Mouse (Mus musculus): ENCODE data around the gene Gm20708. TPM values are rescaled to one million over a fixed set of nuclear protein-coding genes. Genes with fewer than 3 reads are reported as not detected.

Gene Gm20708
- polyA plus RNA-seq, 1 experiment from 2014 or later: 0.15 TPM

DNA sequence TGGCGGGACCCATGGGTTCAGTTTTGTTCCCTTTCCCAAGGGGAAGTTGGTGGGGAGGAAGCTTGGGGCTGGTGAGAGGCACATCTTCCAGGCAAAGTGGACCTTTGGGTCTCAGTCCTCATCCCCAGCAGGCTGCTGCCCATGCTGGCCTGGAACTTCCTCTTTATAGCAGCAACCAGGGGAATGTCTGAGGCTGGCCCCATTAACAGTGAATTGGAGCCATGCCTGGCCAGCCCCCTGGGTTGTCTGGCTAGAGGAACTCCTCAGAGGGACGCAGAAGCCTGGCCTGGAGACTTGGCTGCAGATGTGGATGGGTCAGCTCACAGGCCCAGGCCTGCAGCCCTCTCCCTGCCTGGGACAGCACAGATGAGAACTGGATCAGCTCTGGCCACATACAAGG, 55.3 kb downstream of the Gm20708 start:
- ATAC-seq (ENCODE audit: low FRiP score): no peak
- Histone ChIP-seq H3K36me3 (replicated peaks) (no peaks in the 10 kb centered on the region), H3K9ac (0 out of 2 replicates have a peak overlapping the region, but pooled peaks have one; percentile 12), H3K27me3 (peaks cover 54% of the 10 kb centered on the region), H3K9me3 (no peaks in the 10 kb centered on the region), H3K4me1 (peaks cover 42% of the 10 kb centered on the region), H3K27ac (no peak overlapping the region), H3K4me3 (replicated peaks) (no peak overlapping the region), H3K4me2 (no peak overlapping the region)
- 74% methylated on average over 2 of the region's 2 CpGs for WGBS

DNA sequence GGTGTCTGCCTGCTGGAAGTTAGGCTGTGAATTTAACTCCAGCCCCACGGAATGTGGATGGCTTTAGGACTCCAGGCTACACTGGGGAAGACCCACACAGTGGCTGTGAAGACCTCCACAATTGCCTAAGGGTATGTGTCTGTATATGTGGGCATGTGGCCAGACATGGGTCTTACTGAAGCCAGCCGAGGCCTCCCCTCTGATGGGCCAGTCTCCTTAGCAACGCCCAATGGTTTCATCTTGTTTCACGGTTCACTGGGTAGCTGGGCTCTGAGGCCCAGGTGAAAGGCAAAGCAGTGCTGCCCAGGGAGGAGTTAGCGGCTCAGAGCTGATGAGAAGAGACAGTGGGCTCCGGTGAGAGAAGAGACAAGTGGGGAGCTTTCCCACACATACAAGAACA, 56.5 kb downstream of the Gm20708 start:
- peak overlapping the region; percentile 13; the same call in 1 of the 2 replicates for H3K4me2 ChIP-seq
- H3K4me3 ChIP-seq (replicated peaks): no peak overlapping the region
- peaks cover 42% of the 10 kb centered on the region for H3K27me3 ChIP-seq
- H3K27ac ChIP-seq: peak overlapping the region; percentile 75
- ATAC-seq (ENCODE audit: low FRiP score): peak; percentile 37; the same call in 1 of the 2 replicates
- H3K4me1 ChIP-seq: peaks cover 34% of the 10 kb centered on the region
- WGBS: 11% methylated on average over 6 of the region's 6 CpGs
- no peaks in the 10 kb centered on the region for H3K9me3 ChIP-seq
- no peak overlapping the region for H3K9ac ChIP-seq
- no peaks in the 10 kb centered on the region for H3K36me3 ChIP-seq (replicated peaks)

DNA sequence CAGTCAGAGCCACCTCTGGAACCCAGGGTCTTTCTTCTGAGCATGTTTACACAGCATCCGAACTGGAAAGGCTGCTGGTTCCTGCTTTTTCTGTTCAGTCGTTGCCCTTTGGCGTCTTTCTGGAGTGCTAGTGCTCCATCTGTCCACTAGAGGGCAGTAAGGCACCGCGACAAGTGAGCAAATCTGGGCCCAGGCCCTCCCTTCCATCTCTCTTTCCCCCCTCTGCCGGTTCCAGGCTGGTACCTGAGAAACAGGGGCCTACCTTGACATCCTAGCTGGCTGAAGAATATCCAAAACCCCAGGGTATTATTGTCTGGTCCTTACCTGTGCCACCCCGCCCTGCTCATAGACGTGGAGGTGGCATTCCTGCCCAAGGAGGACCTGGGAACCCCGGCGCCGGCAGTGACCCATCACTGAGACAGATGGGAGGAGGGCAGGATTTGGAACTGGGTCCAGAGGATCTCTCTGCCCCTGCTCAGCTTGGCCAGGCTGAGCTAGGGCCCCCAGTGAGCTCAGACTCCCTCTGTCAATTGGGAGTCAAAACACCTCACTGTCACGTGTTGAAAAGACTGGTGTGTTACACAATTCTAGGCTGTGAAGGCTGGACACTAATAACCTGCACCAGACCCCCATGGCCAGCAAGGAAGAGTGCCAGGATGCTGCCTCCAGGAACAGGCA, 61.4 kb downstream of the Gm20708 start:
- peak overlapping the region; percentile 21; the same call in 1 of the 2 replicates for H3K4me2 ChIP-seq
- H3K36me3 ChIP-seq (replicated peaks): no peaks in the 10 kb centered on the region
- H3K4me1 ChIP-seq: peaks cover 38% of the 10 kb centered on the region
- no peak overlapping the region for H3K4me3 ChIP-seq (replicated peaks)
- H3K27me3 ChIP-seq: peaks cover 19% of the 10 kb centered on the region; the same call in 1 of the 2 replicates
- peak; percentile 31; the same call in 1 of the 2 replicates for ATAC-seq (ENCODE audit: low FRiP score)
- no peak overlapping the region for H3K9ac ChIP-seq
- H3K27ac ChIP-seq: no peak overlapping the region
- H3K9me3 ChIP-seq: no peaks in the 10 kb centered on the region
- 33% methylated on average over 12 of the region's 12 CpGs for WGBS

DNA sequence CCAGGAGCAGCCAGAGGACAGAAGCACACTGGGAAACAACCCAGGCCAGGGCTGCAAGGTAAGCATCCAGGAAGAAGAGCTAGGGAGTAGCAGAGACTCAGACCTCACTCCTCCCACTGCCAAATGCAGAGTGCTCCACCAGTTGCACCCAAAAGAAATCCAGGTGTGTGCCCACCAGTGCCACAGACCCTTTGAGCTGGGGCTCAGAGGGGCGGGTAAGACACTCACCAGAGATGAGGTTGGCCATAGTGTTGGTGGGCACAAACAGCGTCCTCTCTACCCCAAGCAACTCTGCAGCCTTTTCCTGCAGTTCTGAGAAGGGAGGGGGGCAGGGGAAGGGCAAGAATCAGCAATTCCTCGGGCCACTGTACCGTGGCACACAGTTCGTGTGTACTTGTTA, 61.9 kb downstream of the Gm20708 start:
- no peak overlapping the region for H3K4me3 ChIP-seq (replicated peaks)
- no peak overlapping the region for H3K9ac ChIP-seq

DNA sequence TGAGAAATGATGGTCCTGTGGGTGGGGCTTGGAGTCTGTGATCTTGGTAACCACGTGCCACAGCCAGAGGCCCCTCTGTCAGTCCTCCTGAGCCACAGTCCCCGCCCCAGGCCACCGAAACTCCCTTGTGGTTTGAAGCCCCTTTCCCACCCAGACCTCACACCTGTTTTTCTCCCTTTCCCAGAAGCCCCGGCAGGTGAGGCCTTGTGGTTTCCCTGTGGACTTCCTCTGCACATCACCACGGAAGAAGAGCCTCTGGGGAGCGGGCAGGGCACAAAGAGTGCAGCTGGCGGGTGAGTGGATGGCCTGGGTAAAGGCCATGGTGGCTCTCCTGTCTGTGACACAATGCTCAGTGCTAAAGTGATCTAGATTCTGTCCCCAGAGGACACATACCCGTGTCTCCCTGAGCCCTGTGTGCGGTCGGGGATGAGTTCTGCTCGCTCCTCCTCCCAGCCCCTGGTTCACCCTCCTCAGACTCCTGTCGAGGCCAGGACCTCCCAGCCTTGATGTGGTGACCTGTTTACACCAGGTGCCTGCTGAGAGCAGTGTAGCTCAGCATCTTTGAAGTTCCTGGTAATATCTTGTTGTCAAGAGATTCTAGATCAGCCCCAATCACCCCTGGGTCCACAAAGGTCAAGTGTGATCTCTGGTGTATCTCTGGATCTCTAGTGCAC, 62.6 kb downstream of the Gm20708 start:
- no peak overlapping the region for H3K9ac ChIP-seq
- H3K27me3 ChIP-seq: peaks cover 19% of the 10 kb centered on the region
- WGBS: 62% methylated on average over 12 of the region's 12 CpGs
- H3K4me3 ChIP-seq (replicated peaks): no peak overlapping the region
- H3K27ac ChIP-seq: no peak overlapping the region
- H3K4me2 ChIP-seq: peak overlapping the region; percentile 92
- H3K4me1 ChIP-seq: peaks cover 26% of the 10 kb centered on the region
- no peak for ATAC-seq (ENCODE audit: low FRiP score)
- H3K9me3 ChIP-seq: no peaks in the 10 kb centered on the region
- no peaks in the 10 kb centered on the region for H3K36me3 ChIP-seq (replicated peaks)

More for the DNA sequence above, 61.9 kb downstream of the Gm20708 start:
- Histone ChIP-seq H3K36me3 (replicated peaks) (no peaks in the 10 kb centered on the region), H3K4me2 (no peak overlapping the region), H3K9me3 (no peaks in the 10 kb centered on the region), H3K27ac (no peak overlapping the region), H3K27me3 (peaks cover 19% of the 10 kb centered on the region; the same call in 1 of the 2 replicates), H3K4me1 (peaks cover 32% of the 10 kb centered on the region)
- WGBS: 72% methylated on average over 5 of the region's 5 CpGs
- ATAC-seq (ENCODE audit: low FRiP score): no peak

DNA sequence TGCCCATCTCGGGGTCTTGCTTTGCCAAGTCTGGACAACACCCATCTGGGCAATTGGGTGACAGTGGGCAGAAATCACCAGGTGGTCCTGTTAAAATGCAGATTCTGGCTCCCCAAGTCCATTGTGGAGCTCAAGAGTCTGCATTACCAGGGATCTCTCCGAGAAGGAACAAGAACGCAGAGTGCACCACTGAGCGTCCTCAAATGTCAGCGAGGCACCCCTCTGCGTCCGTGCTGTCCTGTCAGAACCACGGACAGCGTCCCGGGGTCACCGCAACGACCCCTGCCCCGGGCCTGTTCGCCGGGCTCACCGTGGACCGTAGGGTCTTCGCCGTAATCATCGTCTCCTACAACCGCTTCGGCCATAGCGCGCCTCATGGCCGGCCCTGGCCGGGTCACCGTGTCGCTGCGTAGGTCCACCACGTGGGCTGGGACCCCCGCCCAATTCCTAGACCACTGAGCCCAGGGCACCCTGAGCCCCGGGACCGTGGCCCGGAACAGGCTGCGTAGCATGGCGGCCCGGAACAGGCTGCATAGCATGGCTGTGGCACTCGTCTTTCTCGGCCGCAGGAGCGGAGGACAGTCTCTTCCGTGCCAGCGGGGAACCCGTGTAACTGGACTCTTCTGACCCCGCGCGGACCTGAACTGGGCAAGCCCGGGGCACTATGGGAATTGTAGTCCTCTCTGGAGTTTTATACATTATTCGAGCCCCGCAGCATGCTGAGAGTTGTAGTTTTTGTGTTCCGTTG, 63.6 kb downstream of the Gm20708 start, which contains the start of gene Tha1:
TSS of gene Tha1 (minus strand) at position 621 of the 748 bp plus-strand sequence.
- peak within 1 kb of the TSS; percentile 64 for H3K9ac ChIP-seq
- H3K4me1 ChIP-seq: peaks cover 24% of the 10 kb centered on the region
- H3K36me3 ChIP-seq (replicated peaks): no peaks in the 10 kb centered on the region
- peak; percentile 85 for ATAC-seq (ENCODE audit: low FRiP score)
- WGBS: under 1% methylated on average over 51 of the region's 51 CpGs
- no peaks in the 10 kb centered on the region for H3K9me3 ChIP-seq
- H3K27ac ChIP-seq: no peak within 1 kb of the TSS
- H3K4me3 ChIP-seq (replicated peaks): peak within 1 kb of the TSS; percentile 62
- H3K27me3 ChIP-seq: peaks cover 24% of the 10 kb centered on the region
- peak within 1 kb of the TSS; percentile 92 for H3K4me2 ChIP-seq

DNA sequence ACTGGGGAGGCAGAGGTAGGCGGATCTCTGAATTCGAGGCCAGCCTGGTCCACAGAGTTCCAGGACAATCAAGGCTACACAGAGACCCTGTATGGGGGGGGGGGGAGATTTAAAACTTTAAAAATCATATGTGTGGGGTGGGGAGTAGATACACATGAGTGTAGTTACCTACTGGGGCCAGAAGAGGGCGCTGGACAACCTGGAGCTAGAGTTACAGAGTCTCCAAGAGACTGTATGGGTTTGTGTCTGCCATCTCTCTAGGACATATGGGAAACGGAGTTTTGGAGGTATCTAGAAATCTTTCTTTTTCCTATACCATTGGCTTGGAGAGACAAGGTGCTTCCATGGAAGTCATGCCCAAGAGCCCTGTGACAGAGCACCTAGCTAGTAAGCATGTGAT, 65.0 kb downstream of the Gm20708 start:
- Histone ChIP-seq H3K9ac (no peak overlapping the region), H3K27me3 (peaks cover 28% of the 10 kb centered on the region), H3K36me3 (replicated peaks) (no peaks in the 10 kb centered on the region), H3K4me3 (replicated peaks) (no peak overlapping the region), H3K4me1 (peaks cover 37% of the 10 kb centered on the region), H3K9me3 (no peaks in the 10 kb centered on the region), H3K27ac (no peak overlapping the region), H3K4me2 (no peak overlapping the region)
- ATAC-seq (ENCODE audit: low FRiP score): no peak
- 60% methylated on average over 4 of the region's 4 CpGs for WGBS

DNA sequence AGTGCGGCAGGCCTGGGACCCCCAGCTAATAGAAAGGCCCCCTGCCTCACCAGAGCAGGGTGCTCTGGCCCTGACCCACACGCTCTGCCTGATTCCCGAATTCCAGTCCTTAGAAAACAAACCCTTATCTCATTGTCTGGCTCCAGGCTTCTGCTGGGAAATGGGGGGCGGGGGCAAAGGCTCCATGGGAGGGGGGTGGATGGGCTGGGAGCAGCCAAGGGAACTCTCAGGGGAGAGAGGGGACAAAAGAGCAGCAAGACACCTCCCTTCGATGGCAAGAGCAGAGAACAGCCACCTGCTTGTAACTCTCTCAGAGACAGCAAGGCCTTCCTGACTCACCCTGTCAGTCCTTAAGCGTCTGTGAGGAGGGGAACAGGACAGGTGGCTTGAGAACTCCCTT, 66.2 kb downstream of the Gm20708 start:
- H3K4me1 ChIP-seq: peaks cover 37% of the 10 kb centered on the region
- H3K4me2 ChIP-seq: no peak overlapping the region
- H3K9me3 ChIP-seq: no peaks in the 10 kb centered on the region
- H3K9ac ChIP-seq: no peak overlapping the region
- H3K36me3 ChIP-seq (replicated peaks): no peaks in the 10 kb centered on the region
- no peak for ATAC-seq (ENCODE audit: low FRiP score)
- no peak overlapping the region for H3K27ac ChIP-seq
- H3K4me3 ChIP-seq (replicated peaks): no peak overlapping the region
- H3K27me3 ChIP-seq: peaks cover 41% of the 10 kb centered on the region
- 11% methylated on average over 6 of the region's 6 CpGs for WGBS

DNA sequence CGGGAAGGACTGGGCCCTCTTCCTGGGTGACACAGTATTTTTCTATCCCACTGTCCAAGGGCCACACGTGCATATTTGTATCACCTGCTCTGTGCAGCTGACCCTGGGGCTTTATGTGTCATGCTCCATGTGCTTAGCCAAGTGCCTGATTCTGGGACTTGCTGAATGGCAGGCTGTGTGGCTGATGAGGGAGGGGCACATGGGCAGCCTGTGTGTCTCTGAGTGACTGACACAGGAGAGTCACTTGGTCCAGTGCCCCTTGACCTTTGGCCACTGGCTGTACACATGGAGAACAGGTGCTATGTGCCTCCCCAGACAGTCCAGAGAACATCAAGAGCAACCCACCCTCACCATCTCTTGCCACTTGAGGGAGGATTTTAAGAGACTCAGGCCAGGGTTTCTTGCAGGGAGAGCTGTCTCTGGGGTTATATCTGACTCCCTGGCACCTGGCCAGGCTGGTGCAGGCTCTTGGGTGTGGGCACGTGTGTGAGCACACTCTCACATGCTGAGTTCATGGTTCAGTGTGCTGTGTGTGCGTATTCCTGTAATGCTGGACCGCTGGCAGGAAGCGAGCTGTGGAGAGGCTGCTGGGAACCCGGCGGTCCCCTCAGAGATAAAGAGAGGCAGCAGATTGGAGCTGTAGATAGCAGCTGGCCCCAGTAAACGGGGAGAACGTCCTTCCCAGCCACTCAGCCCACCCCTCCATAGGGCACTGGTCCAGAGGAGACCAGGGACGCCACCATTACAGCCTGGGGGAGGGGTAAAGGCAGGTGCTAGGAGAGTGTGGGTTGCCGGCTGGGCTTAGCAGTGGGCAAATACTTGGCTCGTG, 68.7 kb downstream of the Gm20708 start:
- peaks cover 45% of the 10 kb centered on the region for H3K27me3 ChIP-seq
- peaks cover 39% of the 10 kb centered on the region for H3K4me1 ChIP-seq
- 0 out of 2 replicates have a peak overlapping the region, but pooled peaks have one; percentile 42 for H3K9ac ChIP-seq
- H3K4me3 ChIP-seq (replicated peaks): no peak overlapping the region
- 31% methylated on average over 13 of the region's 13 CpGs for WGBS
- no peaks in the 10 kb centered on the region for H3K36me3 ChIP-seq (replicated peaks)
- peak; percentile 61; the same call in 1 of the 2 replicates for ATAC-seq (ENCODE audit: low FRiP score)
- H3K9me3 ChIP-seq: no peaks in the 10 kb centered on the region
- H3K27ac ChIP-seq: peak overlapping the region; percentile 57; the same call in 1 of the 2 replicates
- H3K4me2 ChIP-seq: peak overlapping the region; percentile 15; the same call in 1 of the 2 replicates

DNA sequence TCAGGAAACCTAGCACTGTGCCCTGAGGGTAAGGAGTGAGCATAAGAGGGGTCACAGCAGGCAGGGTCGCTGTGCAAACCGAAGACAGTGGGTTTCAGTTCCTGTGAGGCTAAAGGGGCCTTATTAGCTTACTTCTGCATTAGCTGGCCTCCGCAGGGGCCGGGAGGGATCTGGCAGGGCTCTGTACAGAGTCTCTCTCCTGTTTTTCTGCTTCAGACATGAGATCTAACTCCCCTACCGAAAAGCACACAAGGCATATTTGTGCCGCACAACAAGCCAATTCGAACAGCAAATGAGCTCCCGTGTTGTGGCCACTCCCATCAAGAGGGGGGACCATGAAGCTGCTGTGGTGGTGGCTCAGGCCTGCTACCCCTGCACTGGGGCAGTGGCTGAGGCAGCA, 69.4 kb downstream of the Gm20708 start:
- H3K9ac ChIP-seq: 0 out of 2 replicates have a peak overlapping the region, but pooled peaks have one; percentile 42

DNA sequence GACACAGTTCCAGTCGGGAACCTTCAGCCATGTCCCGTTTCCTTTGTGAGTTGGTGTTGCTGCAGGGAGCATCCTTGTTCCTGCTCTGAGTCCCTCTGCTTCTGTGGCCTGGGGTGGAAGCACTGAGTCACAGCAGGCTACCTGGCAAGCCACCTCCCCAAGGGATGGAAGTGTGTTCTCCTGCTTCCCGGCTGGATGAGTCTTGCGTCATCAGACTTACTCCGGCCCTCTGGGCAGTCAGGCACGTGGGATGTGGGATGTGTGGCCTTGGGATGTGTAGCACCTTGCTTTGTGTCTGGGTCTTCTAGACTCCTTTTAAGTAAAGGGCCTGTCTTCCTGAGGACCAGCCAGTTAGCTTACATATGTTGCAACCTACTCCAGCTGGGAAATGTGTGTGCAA, 70.2 kb downstream of the Gm20708 start:
- WGBS: 70% methylated on average over 6 of the region's 6 CpGs
- Histone ChIP-seq H3K36me3 (replicated peaks) (no peaks in the 10 kb centered on the region), H3K4me1 (peaks cover 36% of the 10 kb centered on the region), H3K4me2 (no peak overlapping the region), H3K9me3 (no peaks in the 10 kb centered on the region), H3K9ac (no peak overlapping the region), H3K27ac (no peak overlapping the region), H3K27me3 (peaks cover 57% of the 10 kb centered on the region), H3K4me3 (replicated peaks) (no peak overlapping the region)
- ATAC-seq (ENCODE audit: low FRiP score): no peak

More for the DNA sequence above, 69.4 kb downstream of the Gm20708 start:
- ATAC-seq (ENCODE audit: low FRiP score): no peak
- H3K4me3 ChIP-seq (replicated peaks): no peak overlapping the region
- peak overlapping the region; percentile 15; the same call in 1 of the 2 replicates for H3K4me2 ChIP-seq
- H3K9me3 ChIP-seq: no peaks in the 10 kb centered on the region
- no peaks in the 10 kb centered on the region for H3K36me3 ChIP-seq (replicated peaks)
- 10% methylated on average over 8 of the region's 8 CpGs for WGBS
- peaks cover 49% of the 10 kb centered on the region for H3K27me3 ChIP-seq
- peak overlapping the region; percentile 57; the same call in 1 of the 2 replicates for H3K27ac ChIP-seq
- H3K4me1 ChIP-seq: peaks cover 36% of the 10 kb centered on the region

Data from forebrain, embryonic 12.5 days (tissue).